Mouse (Mus musculus): ENCODE measurements around the gene Man2b2.

DNA sequence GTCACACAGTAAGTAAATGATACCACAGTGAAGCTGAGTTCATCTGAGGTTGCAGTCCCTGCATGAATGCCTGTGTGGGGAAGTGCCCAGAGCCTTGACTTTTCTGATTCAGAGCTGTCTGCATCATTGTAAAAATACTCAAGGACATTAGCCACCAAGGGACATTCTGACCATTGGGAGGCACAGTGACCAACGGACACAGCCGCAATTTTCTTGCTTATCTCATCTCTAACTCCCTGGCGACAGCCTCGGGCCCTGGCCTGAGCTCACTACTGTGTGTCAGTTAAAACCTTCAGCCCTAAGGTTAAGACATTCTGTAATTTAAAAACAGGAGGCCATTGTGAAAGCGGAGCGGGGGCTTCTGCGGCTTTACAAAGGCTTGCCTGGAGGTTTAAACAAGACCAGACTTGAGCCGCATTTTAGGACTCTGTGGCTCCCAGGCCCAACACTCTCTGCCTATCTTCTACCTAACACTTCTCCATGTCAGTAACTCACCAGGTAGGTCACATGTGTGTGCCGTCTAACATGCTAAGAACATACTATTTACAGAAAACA lies 54.4 kb downstream of the Man2b2 start:
- no peak for TF ChIP-seq CTCF (IDR thresholded peaks at IDR 0.05; ENCODE audit: control insufficient read depth, insufficient read depth, insufficient read length)
- TF ChIP-seq USF1 (IDR thresholded peaks at IDR 0.05; ENCODE audit: low read depth), result no peak
- TF ChIP-seq CEBPB (IDR thresholded peaks at IDR 0.05; ENCODE audit: low read depth), result no peak
- TF ChIP-seq MAX (IDR thresholded peaks at IDR 0.05), result no peak
- no peak for TF ChIP-seq MYOD1 (IDR thresholded peaks at IDR 0.05; ENCODE audit: control insufficient read depth, insufficient read length, low read depth)
- no peak for TF ChIP-seq MYOG (IDR thresholded peaks at IDR 0.05; ENCODE audit: control insufficient read depth, extremely low read depth, insufficient read length)
- no peak for TF ChIP-seq FOSL1 (IDR thresholded peaks at IDR 0.05; ENCODE audit: insufficient read depth, low read length, poor library complexity, severe bottlenecking)
